Comparison of ENCODE assay signal across 14 mouse cellular contexts in the genomic region with DNA sequence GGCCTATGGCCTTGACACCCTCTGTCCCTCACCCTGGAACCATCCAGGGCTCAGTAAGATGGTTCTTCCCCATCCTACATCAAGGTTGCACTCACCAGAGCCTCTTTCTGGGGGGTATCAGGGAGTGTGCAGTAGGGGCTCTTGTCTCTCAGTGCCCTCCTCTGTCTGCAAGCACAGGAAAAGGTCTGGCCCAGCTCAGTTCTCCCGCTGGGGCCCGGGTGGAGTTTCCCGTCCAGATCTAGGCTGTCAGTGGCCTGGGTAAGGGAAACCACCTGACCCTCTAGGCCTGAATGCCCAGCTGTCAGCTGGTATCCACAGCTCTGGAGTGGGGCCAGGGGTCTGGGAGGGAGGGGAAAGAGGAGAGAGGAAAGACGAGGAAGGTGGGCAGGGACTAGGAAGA. TPM values are rescaled to one million over a fixed set of nuclear protein-coding genes. Genes with fewer than 3 reads are reported as not detected.
DNase-seq lines count a peak whose midpoint lies in the region; ATAC-seq and TF ChIP-seq lines count a peak whose summit lies in the region.
"Had no signal": no experiment of that assay in that cellular context is flagged by ENCODE, and none has a peak within 500 bp of the region (broad histone marks: within the 10 kb centered on the region; RNA-seq: fewer than 3 reads in every experiment).

A gene (minus strand): TSS at position 251 of the 400 bp plus-strand sequence.

- H3K4me3 ChIP-seq in heart, embryonic 16.5 days (ENCODE audit: low read length): no peak within 1 kb of the TSS
- no peak within 1 kb of the TSS for H3K4me3 ChIP-seq in heart, embryonic 11.5 days (ENCODE audit: low read depth, low read length)
- H3K4me3 ChIP-seq in midbrain, postnatal 0 days (ENCODE audit: low read depth, low read length): no peak within 1 kb of the TSS
- H3K4me3 ChIP-seq: hindbrain, embryonic 12.5 days had no signal

- H3K27me3 ChIP-seq in heart, embryonic 16.5 days (ENCODE audit: control insufficient read depth, insufficient read depth, low read length): no peaks in the 10 kb centered on the region
- H3K27me3 ChIP-seq in heart, embryonic 11.5 days (ENCODE audit: control insufficient read depth, insufficient read depth, low read length): no peaks in the 10 kb centered on the region
- H3K27me3 ChIP-seq in midbrain, postnatal 0 days (ENCODE audit: insufficient read depth, low read length): no peaks in the 10 kb centered on the region
- H3K27me3 ChIP-seq: hindbrain, embryonic 12.5 days had no signal

- no peaks in the 10 kb centered on the region for H3K4me1 ChIP-seq in heart, embryonic 16.5 days (ENCODE audit: control insufficient read depth, insufficient read depth, low read length)
- H3K4me1 ChIP-seq in heart, embryonic 11.5 days (ENCODE audit: control insufficient read depth, insufficient read depth, low read length): no peaks in the 10 kb centered on the region
- no peaks in the 10 kb centered on the region for H3K4me1 ChIP-seq in midbrain, postnatal 0 days (ENCODE audit: insufficient read depth, low read length)

- H3K27ac ChIP-seq in heart, embryonic 16.5 days (ENCODE audit: low read length): no peak within 1 kb of the TSS
- no peak within 1 kb of the TSS for H3K27ac ChIP-seq in heart, embryonic 11.5 days (ENCODE audit: low read depth, low read length)
- H3K27ac ChIP-seq in midbrain, postnatal 0 days (ENCODE audit: low read depth, low read length): no peak within 1 kb of the TSS
- H3K27ac ChIP-seq: hindbrain, embryonic 12.5 days had no signal

- WGBS in heart, embryonic 16.5 days: 28% methylated on average over 4 of the region's 4 CpGs
- WGBS in heart, embryonic 11.5 days (ENCODE audit: insufficient replicate concordance): 39% methylated on average over 4 of the region's 4 CpGs
- 64% methylated on average over 4 of the region's 4 CpGs for WGBS in midbrain, postnatal 0 days

- no peaks in the 10 kb centered on the region for H3K36me3 ChIP-seq in heart, embryonic 16.5 days (ENCODE audit: control insufficient read depth, insufficient read depth)
- H3K36me3 ChIP-seq in heart, embryonic 11.5 days (ENCODE audit: control insufficient read depth, insufficient read depth, low read length): no peaks in the 10 kb centered on the region
- no peaks in the 10 kb centered on the region for H3K36me3 ChIP-seq in midbrain, postnatal 0 days (ENCODE audit: insufficient read depth, low read length)
- H3K36me3 ChIP-seq: hindbrain, embryonic 12.5 days had no signal

- H3K4me2 ChIP-seq in heart, embryonic 16.5 days (ENCODE audit: low read depth, low read length): no peak within 1 kb of the TSS
- H3K4me2 ChIP-seq in heart, embryonic 11.5 days: no peak within 1 kb of the TSS
- no peak within 1 kb of the TSS for H3K4me2 ChIP-seq in midbrain, postnatal 0 days (ENCODE audit: low read depth, low read length, poor library complexity, severe bottlenecking)
- H3K4me2 ChIP-seq: hindbrain, embryonic 12.5 days; liver, embryonic 11.5 days had no signal

- DNase-seq in retina, postnatal 1 day: peak; percentile 29
- DNase-seq in retina, embryonic 14.5 days (ENCODE audit: low spot score): no peak
- peak; percentile 79 for DNase-seq in heart, postnatal 4 days
- no peak for DNase-seq in thymus, postnatal 14 days
- no peak for DNase-seq in thymus, postnatal 0 days (ENCODE audit: low spot score)
- DNase-seq in midbrain, postnatal 0 days (ENCODE audit: low spot score): no peak
- DNase-seq: adrenal gland, adult 2 months; cerebellum, postnatal 25 days; layer of hippocampus, postnatal 36 days had no signal

- H3K9me3 ChIP-seq in heart, embryonic 16.5 days (replicated peaks; ENCODE audit: control insufficient read depth, low read length): no peaks in the 10 kb centered on the region
- no peaks in the 10 kb centered on the region for H3K9me3 ChIP-seq in heart, embryonic 11.5 days (replicated peaks; ENCODE audit: control insufficient read depth, low read length)
- H3K9me3 ChIP-seq in midbrain, postnatal 0 days (ENCODE audit: low read length): no peaks in the 10 kb centered on the region
- H3K9me3 ChIP-seq: hindbrain, embryonic 12.5 days had no signal

- no peak for TF ChIP-seq CTCF in midbrain, postnatal 0 days (IDR thresholded peaks at IDR 0.05)

- ATAC-seq in heart, embryonic 16.5 days (replicated peaks; ENCODE audit: extremely low read depth, insufficient read depth, low FRiP score): peak; percentile 58; the same call in 1 of the 2 replicates
- no peak for ATAC-seq in heart, embryonic 11.5 days (replicated peaks; ENCODE audit: insufficient number of reproducible peaks, low FRiP score, low TSS enrichment)
- ATAC-seq in midbrain, postnatal 0 days (ENCODE audit: low FRiP score): no peak

- no peak within 1 kb of the TSS for H3K9ac ChIP-seq in heart, embryonic 16.5 days (ENCODE audit: low read length)
- no peak within 1 kb of the TSS for H3K9ac ChIP-seq in heart, embryonic 11.5 days (ENCODE audit: low read depth, low read length)
- H3K9ac ChIP-seq in midbrain, postnatal 0 days (replicated peaks; ENCODE audit: low read length, poor library complexity, severe bottlenecking): no peak within 1 kb of the TSS
- H3K9ac ChIP-seq: hindbrain, embryonic 12.5 days had no signal

RNA-seq across cellular contexts. Expression of the gene that starts here (rescaled TPM):
- 0.44 and 0.49 TPM in 2 replicates for polyA plus RNA-seq in heart, embryonic 16.5 days (2015; fragmentation: Nextera tagmentation; extraction: Ambion mirVana)
- 0.15 and 0.26 TPM in 2 replicates for polyA plus RNA-seq in heart, embryonic 11.5 days (2014; fragmentation: Nextera tagmentation; extraction: Ambion mirVana)
- 1 to 10 TPM; 3.6 to 4.0 TPM for total RNA-seq in heart, postnatal 4 days (2021)
- 0.46 and 0.49 TPM in 2 replicates for polyA plus RNA-seq in thymus, postnatal 0 days (2015; fragmentation: Nextera tagmentation; extraction: Ambion mirVana)
- 0.09 TPM in 1 of 2 replicates, not detected in the other for total RNA-seq in midbrain, postnatal 0 days (2014; rRNA removed)
- 0.32 TPM in 1 of 2 replicates, not detected in the other for polyA plus RNA-seq in midbrain, postnatal 0 days (2015; fragmentation: Nextera tagmentation; extraction: Ambion mirVana)
- total RNA-seq: megakaryocyte-erythroid progenitor cell, adult 5-6 weeks had no signal

Comparison
In these comparisons a context has a peak if more than half of its experiments do, and no peak if none do; other contexts are left out.
1. DNase-seq: peak in retina, postnatal 1 day (single experiment) and heart, postnatal 4 days (single experiment); none in retina, embryonic 14.5 days (single experiment), thymus, postnatal 14 days (single experiment), thymus, postnatal 0 days (single experiment) and midbrain, postnatal 0 days (single experiment).
2. Peak in ATAC-seq in heart, embryonic 16.5 days; RNA of the gene not detected or under 1 TPM.